Mouse (Mus musculus) neural tube, embryonic 13.5 days (tissue): ENCODE results near the gene Tcte2. TPM values are rescaled to one million over a fixed set of nuclear protein-coding genes. Genes with fewer than 3 reads are reported as not detected.

Experiments
- polyA plus RNA-seq: library from polyadenylated mRNA; unstranded; fragments of >200 nt; fragmentation: Nextera tagmentation; extraction: Ambion mirVana; gene quantifications from 2 replicates; pipeline ENCODE4 v1.2.1, GENCODE M21; 2015

Gene Tcte2
- polyA plus RNA-seq, 1 experiment from 2014 or later: 17.8 TPM

Other genes starting within 250 kb of the Tcte2 start
- gene Afdn, start 1.3 kb downstream of the Tcte2 start, polyA plus RNA-seq: 127 and 134 TPM in 2 replicates
- not detected in 2 replicates for gene Gm7168, start 186.5 kb upstream of the Tcte2 start, polyA plus RNA-seq
- not detected in 2 replicates for gene Gm7356, start 241.9 kb upstream of the Tcte2 start, polyA plus RNA-seq